Mouse (Mus musculus) neural tube, embryonic 13.5 days (tissue): ENCODE measurements around the gene Olfr5. TPM values are rescaled to one million over a fixed set of nuclear protein-coding genes. Genes with fewer than 3 reads are reported as not detected.
"Not testable (repeated sequence)": the region's sequence is repeated elsewhere in the genome, so short reads cannot be mapped to it uniquely, and the experiment has no call there.

Source experiments
- ATAC-seq: fragments of 200-750 bp; cut with Nextera tagmentation; 2 replicates; pipeline ENCODE4 v1.8.0; 2017; ENCODE audit warnings: low read depth, mild to moderate bottlenecking, moderate TSS enrichment, moderate library complexity
- H3K27ac ChIP-seq: fragments of 300-500 bp; sonication (generic); replicated peaks from 2 replicates; pipeline ENCODE4 v1.5.1; 2015; ENCODE audit warnings: moderate library complexity, mild to moderate bottlenecking, inconsistent platforms
- H3K27me3 ChIP-seq: fragments of 300-500 bp; sonication (generic); 2 replicates; pipeline ENCODE4 v1.6.1; 2015; ENCODE audit warnings: mild to moderate bottlenecking, inconsistent platforms
- H3K36me3 ChIP-seq: fragments of 300-500 bp; sonication (generic); 2 replicates; pipeline ENCODE4 v1.6.1; 2015; ENCODE audit warnings: mild to moderate bottlenecking, inconsistent platforms
- H3K4me1 ChIP-seq: fragments of 300-500 bp; sonication (generic); replicated peaks from 2 replicates; pipeline ENCODE4 v1.6.1; 2015; ENCODE audit warnings: inconsistent platforms
- H3K4me2 ChIP-seq: fragments of 300-500 bp; sonication (generic); 2 replicates; pipeline ENCODE4 v1.6.1; 2015; ENCODE audit warnings: inconsistent platforms, mild to moderate bottlenecking, moderate library complexity
- H3K4me3 ChIP-seq: fragments of 300-500 bp; sonication (generic); 2 replicates; pipeline ENCODE4 v1.5.1; 2015; ENCODE audit warnings: mild to moderate bottlenecking, inconsistent platforms
- H3K9ac ChIP-seq: fragments of 300-500 bp; sonication (generic); 2 replicates; pipeline ENCODE4 v1.6.1; 2015; ENCODE audit warnings: moderate library complexity, mild to moderate bottlenecking, inconsistent platforms
- H3K9me3 ChIP-seq: fragments of 300-500 bp; sonication (generic); 2 replicates; pipeline ENCODE4 v1.6.1; 2016; ENCODE audit warnings: inconsistent platforms
- WGBS: fragments of 180-500 bp; shearing (Covaris S2); methylation state at CpG from one replicate; pipeline ENCODE4 v1.1.7; 2015; 5-methylcytosine and 5-hydroxymethylcytosine counted together
- polyA plus RNA-seq: library from polyadenylated mRNA; unstranded; fragments of >200 nt; fragmentation: Nextera tagmentation; extraction: Ambion mirVana; gene quantifications from 2 replicates; pipeline ENCODE4 v1.2.1, GENCODE M21; 2015

Olfr5 gene
- not detected in 2 replicates for polyA plus RNA-seq

DNA sequence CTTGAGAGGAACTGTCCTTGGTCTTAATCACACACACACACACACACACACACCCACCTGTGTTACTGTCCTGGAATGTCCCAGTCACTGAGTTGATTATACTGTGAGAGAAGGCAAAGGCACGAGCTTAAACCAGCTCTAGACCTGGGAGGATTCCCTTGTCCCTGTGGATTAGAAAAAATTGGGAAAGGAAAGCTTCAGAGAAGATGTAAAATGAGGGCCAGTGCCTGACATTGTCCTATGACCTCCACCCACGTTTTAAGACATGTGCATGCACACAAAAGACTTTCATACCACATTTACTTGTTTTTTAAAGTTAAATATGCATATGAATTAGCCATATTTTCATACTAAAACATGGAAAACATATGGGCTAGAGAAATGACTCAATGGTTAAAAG lies at the start of gene Olfr5:
Gene Olfr5, minus strand, starts transcription at position 101 of the 400 bp plus-strand sequence.
- no peak within 1 kb of the TSS for H3K27ac ChIP-seq
- 40% methylated on average over 2 of the region's 2 CpGs for WGBS
- no peak within 1 kb of the TSS for H3K4me2 ChIP-seq
- ATAC-seq = no peak
- H3K4me1 ChIP-seq = no peaks in the 10 kb centered on the region
- 0 out of 2 replicates have a peak, but pooled peaks cover 3% of the 10 kb centered on the region for H3K9me3 ChIP-seq
- no peaks in the 10 kb centered on the region for H3K27me3 ChIP-seq
- no peak within 1 kb of the TSS for H3K9ac ChIP-seq
- no peak within 1 kb of the TSS for H3K4me3 ChIP-seq
- H3K36me3 ChIP-seq = no peaks in the 10 kb centered on the region

DNA sequence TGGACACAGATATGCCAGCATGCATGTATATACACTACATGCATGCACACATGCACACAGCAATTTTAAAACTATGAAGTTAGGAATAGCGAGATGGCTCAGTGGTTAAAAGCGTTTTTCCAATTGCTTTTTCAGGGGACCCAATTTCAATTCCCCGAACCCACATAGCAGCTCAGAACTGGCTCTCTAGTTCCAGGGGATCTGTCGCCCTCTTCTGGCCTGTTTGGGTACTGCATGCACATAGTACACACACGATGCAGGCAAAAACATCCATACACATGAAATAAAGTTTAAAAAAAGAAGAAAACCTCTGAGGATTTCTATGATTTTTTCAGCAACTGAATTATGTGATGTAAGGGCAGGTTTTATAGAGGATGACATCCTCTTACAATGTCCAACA lies 39.4 kb upstream of the Olfr5 start:
- Histone ChIP-seq H3K9me3 (0 out of 2 replicates have a peak, but pooled peaks cover 4% of the 10 kb centered on the region), H3K27ac (no peak overlapping the region), H3K4me1 (no peaks in the 10 kb centered on the region), H3K9ac (no peak overlapping the region), H3K27me3 (no peaks in the 10 kb centered on the region), H3K4me3 (no peak overlapping the region), H3K4me2 (no peak overlapping the region), H3K36me3 (no peaks in the 10 kb centered on the region)
- 61% methylated on average over 5 of the region's 5 CpGs for WGBS
- ATAC-seq = no peak

DNA sequence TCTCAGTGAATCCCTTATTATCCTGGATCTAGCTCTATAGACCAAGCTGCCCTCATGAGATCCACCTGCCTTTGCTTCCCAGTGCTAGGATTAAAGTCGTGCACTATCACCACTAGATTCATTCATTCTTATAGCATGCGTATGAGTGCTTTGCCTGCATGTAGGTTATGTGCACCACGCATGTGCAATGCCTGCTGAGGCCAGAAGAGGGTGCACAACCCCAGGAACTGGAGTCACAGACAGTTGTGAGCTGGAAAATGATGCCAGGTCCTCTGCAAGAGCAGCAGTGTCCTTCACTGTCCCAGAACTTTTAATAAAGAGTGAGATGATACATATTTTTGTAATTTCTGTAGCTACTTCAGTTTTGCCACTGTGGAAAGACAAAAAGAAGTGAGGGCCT lies 38.3 kb upstream of the Olfr5 start:
- Histone ChIP-seq H3K9me3 (0 out of 2 replicates have a peak, but pooled peaks cover 4% of the 10 kb centered on the region), H3K27me3 (no peaks in the 10 kb centered on the region), H3K4me2 (no peak overlapping the region), H3K4me1 (no peaks in the 10 kb centered on the region), H3K9ac (no peak overlapping the region), H3K36me3 (no peaks in the 10 kb centered on the region), H3K4me3 (no peak overlapping the region), H3K27ac (no peak overlapping the region)
- no peak for ATAC-seq
- WGBS = 58% methylated on average over 3 of the region's 3 CpGs

DNA sequence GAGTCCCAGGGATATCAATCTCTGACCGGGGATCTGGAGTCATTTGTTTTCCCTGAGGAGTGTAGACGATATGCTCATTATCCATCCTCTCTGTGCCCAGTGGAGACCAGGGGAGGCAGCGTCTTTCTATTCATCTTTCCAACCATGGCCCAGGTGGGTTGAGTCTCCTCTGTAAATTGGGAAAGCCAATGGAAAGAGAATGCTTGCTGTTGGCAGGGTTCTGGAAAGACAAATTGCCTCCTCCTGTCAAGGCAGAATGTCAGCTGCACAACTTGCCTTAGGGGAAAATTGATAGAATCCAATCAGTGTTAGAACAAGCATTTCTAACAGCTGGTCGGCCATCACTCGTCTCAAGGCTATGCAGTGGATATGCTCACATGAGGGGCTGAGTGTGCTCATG lies 36.1 kb upstream of the Olfr5 start, which contains the start of gene Olfr1349:
Gene Olfr1349, minus strand, starts transcription at position 101 of the 400 bp plus-strand sequence.
- Histone ChIP-seq H3K9me3 (0 out of 2 replicates have a peak, but pooled peaks cover 4% of the 10 kb centered on the region), H3K4me2 (no peak within 1 kb of the TSS), H3K4me1 (no peaks in the 10 kb centered on the region), H3K9ac (no peak within 1 kb of the TSS), H3K36me3 (no peaks in the 10 kb centered on the region), H3K27me3 (no peaks in the 10 kb centered on the region), H3K4me3 (no peak within 1 kb of the TSS), H3K27ac (no peak within 1 kb of the TSS)
- WGBS = 80% methylated on average over 5 of the region's 5 CpGs
- ATAC-seq = no peak

DNA sequence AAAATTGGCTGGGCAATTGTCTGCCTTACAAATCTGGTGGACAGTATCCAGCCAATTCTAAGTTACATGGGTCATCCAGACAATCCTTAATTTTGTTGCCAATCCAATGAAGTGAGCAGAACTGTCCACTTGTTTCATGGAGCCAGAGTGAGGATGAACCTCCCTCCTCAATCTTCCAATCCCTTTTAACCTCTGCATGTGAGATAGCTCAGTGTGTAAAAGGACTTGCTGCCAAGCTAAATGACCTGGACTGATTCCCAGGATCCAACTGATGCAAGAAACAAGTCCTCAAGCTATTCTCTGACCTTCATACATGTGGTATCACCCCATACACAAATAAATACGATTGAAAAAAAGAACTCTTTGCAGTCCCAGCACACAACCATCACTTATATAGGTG lies 34.9 kb upstream of the Olfr5 start:
- H3K9ac ChIP-seq = no peak overlapping the region

DNA sequence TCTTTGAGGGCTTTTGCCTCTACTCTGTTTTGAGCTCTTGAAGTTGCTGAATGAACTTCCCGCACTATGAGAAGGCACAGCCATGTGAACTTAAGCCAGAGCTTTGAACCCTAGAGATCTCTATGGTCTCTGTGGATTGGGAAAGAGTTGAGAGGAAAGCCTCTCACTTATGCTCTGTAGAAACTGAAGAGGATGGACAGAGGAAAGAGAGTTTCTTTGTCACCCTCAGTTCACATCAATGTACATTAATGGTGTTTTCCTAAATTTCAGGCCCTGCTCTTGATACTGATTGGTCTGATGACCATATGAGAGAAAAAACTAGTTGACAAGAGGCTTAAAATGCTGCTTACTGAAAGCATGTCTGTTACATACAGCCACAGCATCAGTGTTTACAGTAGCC lies 21.9 kb upstream of the Olfr5 start, which contains the start of gene Olfr1348:
Gene Olfr1348, minus strand, starts transcription at position 101 of the 400 bp plus-strand sequence.
- no peak for ATAC-seq
- H3K4me1 ChIP-seq = no peaks in the 10 kb centered on the region
- no peak within 1 kb of the TSS for H3K9ac ChIP-seq
- H3K4me2 ChIP-seq = no peak within 1 kb of the TSS
- no peak within 1 kb of the TSS for H3K4me3 ChIP-seq
- no peaks in the 10 kb centered on the region for H3K27me3 ChIP-seq
- no peaks in the 10 kb centered on the region for H3K36me3 ChIP-seq
- 94% methylated on average over 1 of the region's 1 CpGs for WGBS
- H3K9me3 ChIP-seq = no peaks in the 10 kb centered on the region
- H3K27ac ChIP-seq = no peak within 1 kb of the TSS

More for the DNA sequence above, 34.9 kb upstream of the Olfr5 start:
- H3K36me3 ChIP-seq = no peaks in the 10 kb centered on the region
- no peaks in the 10 kb centered on the region for H3K4me1 ChIP-seq
- WGBS = 46% methylated on average over 1 of the region's 1 CpGs
- H3K4me2 ChIP-seq = no peak overlapping the region
- no peak for ATAC-seq
- no peak overlapping the region for H3K27ac ChIP-seq
- no peak overlapping the region for H3K4me3 ChIP-seq
- H3K9me3 ChIP-seq = 0 out of 2 replicates have a peak, but pooled peaks cover 2% of the 10 kb centered on the region
- no peaks in the 10 kb centered on the region for H3K27me3 ChIP-seq

DNA sequence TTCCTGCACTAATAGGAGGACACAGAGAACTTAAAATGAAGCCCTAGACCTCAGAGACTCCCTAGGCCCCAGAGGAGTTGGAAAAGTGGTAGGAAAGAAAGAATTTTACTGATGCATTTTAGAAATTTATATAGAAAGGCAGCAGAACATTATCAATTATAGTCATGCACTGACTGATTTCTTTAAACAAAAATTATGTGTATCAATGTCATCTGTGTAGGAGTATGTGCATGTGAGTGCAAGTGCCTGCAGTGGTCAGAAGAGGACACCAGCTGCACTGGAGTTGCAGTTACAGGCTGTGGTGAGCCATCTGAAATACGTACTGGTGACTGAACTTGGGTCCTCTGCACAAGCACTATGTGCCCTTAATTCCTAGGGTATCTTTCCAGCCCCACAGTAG lies 12.9 kb upstream of the Olfr5 start, which contains the start of gene Olfr1347:
Gene Olfr1347, minus strand, starts transcription at position 101 of the 400 bp plus-strand sequence.
- no peak within 1 kb of the TSS for H3K4me2 ChIP-seq
- WGBS = 64% methylated on average over 1 of the region's 1 CpGs
- no peak within 1 kb of the TSS for H3K4me3 ChIP-seq
- no peaks in the 10 kb centered on the region for H3K27me3 ChIP-seq
- H3K9ac ChIP-seq = no peak within 1 kb of the TSS
- H3K27ac ChIP-seq = no peak within 1 kb of the TSS
- H3K4me1 ChIP-seq = no peaks in the 10 kb centered on the region
- H3K36me3 ChIP-seq = no peaks in the 10 kb centered on the region
- no peaks in the 10 kb centered on the region for H3K9me3 ChIP-seq
- no peak for ATAC-seq

DNA sequence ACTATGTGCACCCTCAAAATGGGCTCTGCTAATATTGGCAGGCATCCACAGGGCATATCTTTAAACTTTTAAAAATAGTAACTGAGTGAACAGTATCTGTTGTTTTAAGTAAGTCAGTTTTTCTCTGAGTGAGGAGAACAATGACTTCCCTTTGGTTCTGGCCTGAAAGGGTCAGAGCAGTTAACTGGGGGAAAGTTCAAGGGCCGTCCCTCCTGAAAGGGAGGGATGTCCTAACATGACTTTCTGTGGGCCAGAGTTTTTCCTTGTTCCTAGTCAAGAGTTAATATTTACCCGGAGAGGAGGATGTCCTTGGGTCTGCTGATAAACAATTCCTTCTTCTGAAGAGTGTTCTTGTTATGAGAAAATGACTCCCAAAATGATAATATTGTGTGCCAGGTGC lies 9.1 kb downstream of the Olfr5 start:
- 83% methylated on average over 2 of the region's 2 CpGs for WGBS

DNA sequence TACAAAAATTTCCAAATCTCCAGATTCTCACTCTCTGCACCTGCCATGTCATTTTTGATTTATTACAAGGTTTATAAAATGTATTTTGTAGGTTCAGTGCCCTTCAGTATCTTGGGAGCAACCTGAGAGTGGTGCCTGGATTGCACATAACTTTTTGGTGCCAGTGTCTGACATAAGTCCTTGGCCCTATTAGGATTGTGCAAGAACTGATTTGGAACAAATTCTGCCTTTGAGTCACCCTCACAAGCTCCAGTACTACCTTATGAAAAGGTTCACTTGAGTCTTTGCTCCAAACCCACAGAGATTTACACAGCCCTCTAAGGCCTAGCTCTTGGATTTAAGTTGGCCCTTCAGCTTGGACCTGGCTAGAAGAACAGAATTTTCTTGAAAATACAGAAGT lies 19.8 kb downstream of the Olfr5 start, which contains the start of gene Olfr1346:
Gene Olfr1346, plus strand, starts transcription at position 151 of the 400 bp plus-strand sequence.
- Histone ChIP-seq H3K27me3 (no peaks in the 10 kb centered on the region), H3K27ac (no peak within 1 kb of the TSS), H3K9ac (no peak within 1 kb of the TSS), H3K4me2 (no peak within 1 kb of the TSS), H3K9me3 (no peaks in the 10 kb centered on the region), H3K36me3 (no peaks in the 10 kb centered on the region), H3K4me1 (no peaks in the 10 kb centered on the region), H3K4me3 (no peak within 1 kb of the TSS)
- ATAC-seq = no peak

More for the DNA sequence above, 9.1 kb downstream of the Olfr5 start:
- H3K4me3 ChIP-seq, H3K27me3 ChIP-seq, H3K4me1 ChIP-seq, H3K36me3 ChIP-seq, H3K9ac ChIP-seq, H3K4me2 ChIP-seq, H3K27ac ChIP-seq, ATAC-seq, H3K9me3 ChIP-seq: not testable (repeated sequence)

DNA sequence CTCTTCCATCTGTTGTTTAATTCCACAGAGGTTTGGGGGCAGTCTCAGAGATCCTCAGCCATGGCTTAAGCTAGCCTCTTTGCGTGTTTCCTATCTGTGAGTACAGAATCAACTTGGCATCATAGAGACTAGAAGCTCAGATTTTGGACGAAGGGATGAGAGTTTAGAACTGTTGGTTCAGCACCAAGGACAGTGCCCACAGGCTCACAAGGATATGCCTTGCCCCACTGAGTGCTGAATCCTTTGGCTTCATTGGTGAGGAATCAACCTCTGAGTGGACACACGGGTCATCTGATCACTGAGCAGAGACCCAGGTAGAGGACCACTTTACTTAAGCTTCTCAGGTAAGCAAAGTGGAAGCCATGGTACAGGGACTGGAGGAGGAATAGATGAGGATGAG lies 30.3 kb downstream of the Olfr5 start:
- Histone ChIP-seq H3K27me3 (no peaks in the 10 kb centered on the region), H3K36me3 (no peaks in the 10 kb centered on the region), H3K27ac (no peak overlapping the region), H3K4me3 (no peak overlapping the region), H3K4me1 (no peaks in the 10 kb centered on the region), H3K9me3 (no peaks in the 10 kb centered on the region), H3K4me2 (no peak overlapping the region), H3K9ac (no peak overlapping the region)
- no peak for ATAC-seq
- WGBS = 47% methylated on average over 3 of the region's 3 CpGs

DNA sequence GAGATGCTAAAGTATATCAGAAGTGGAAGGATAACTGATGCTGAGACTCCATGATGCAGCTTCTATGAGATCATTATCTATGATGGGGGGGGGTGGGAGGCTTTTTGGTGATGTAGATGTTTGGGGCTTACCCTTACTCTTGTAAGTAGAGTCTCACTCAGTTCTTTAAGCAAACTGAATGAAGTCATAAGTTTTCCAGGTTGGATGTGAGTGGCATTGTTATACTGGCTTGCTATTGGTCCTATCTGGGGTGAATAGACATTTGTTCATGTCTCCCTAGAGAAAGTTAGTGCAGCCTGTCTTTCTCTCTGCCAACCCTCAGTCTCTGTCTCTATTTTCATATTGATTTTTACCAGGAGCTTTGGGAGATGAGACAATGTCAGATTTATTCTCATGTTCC lies 30.9 kb downstream of the Olfr5 start, which contains the start of gene Olfr1336:
Gene Olfr1336, plus strand, starts transcription at position 301 of the 400 bp plus-strand sequence.
- H3K4me2 ChIP-seq = no peak within 1 kb of the TSS
- H3K27ac ChIP-seq = no peak within 1 kb of the TSS
- H3K36me3 ChIP-seq = no peaks in the 10 kb centered on the region
- no peaks in the 10 kb centered on the region for H3K4me1 ChIP-seq
- no peak within 1 kb of the TSS for H3K9ac ChIP-seq
- no peak within 1 kb of the TSS for H3K4me3 ChIP-seq
- H3K9me3 ChIP-seq = no peaks in the 10 kb centered on the region
- no peak for ATAC-seq
- no peaks in the 10 kb centered on the region for H3K27me3 ChIP-seq

DNA sequence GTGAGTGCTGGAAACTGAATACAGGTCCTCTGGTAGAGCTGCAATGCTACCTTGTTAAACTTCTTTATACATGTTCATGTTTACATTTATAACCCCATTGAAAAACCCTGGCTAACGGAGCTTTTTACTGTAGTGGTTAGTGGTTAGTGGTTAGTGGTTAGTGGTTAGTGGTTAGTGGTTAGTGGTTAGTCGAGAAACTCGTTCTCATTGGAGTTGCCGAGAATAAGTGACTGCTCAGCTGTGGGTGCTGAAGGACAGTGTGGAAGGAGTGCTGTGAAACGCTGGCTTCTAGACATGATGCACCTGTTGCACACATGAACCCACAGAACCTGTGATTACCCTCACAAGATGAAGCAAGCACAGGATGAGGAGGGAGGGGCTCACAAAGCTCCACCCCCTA lies 39.0 kb downstream of the Olfr5 start:
- H3K9me3 ChIP-seq = 0 out of 2 replicates have a peak, but pooled peaks cover 4% of the 10 kb centered on the region
- ATAC-seq = no peak
- no peaks in the 10 kb centered on the region for H3K36me3 ChIP-seq
- no peak overlapping the region for H3K4me2 ChIP-seq
- H3K4me1 ChIP-seq = no peaks in the 10 kb centered on the region
- no peak overlapping the region for H3K9ac ChIP-seq
- WGBS = 89% methylated on average over 5 of the region's 5 CpGs
- no peaks in the 10 kb centered on the region for H3K27me3 ChIP-seq
- no peak overlapping the region for H3K4me3 ChIP-seq
- no peak overlapping the region for H3K27ac ChIP-seq

DNA sequence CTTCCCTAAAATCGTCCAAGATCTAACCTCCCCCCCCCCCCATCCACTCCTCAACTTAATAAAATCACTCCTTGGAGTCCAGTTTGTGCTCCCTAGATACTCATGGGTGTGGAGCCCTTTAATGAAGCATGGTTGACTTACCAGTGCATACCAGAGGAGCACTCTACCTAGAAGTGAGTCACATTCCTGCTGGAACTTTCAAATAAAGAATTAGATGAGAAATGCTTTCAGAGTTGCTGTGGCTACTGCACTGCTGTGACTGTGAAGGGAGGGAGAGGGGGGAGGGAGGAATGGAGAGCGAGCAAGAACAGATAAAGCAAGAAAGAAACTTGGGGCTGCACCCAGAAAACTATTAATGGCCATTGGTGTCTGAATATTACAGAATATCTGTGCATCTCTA lies 45.6 kb downstream of the Olfr5 start:
- 72% methylated on average over 2 of the region's 2 CpGs for WGBS
- no peaks in the 10 kb centered on the region for H3K4me1 ChIP-seq
- ATAC-seq = no peak
- no peak overlapping the region for H3K27ac ChIP-seq
- no peak overlapping the region for H3K4me2 ChIP-seq
- H3K9ac ChIP-seq = no peak overlapping the region
- no peak overlapping the region for H3K4me3 ChIP-seq
- no peaks in the 10 kb centered on the region for H3K27me3 ChIP-seq
- H3K36me3 ChIP-seq = no peaks in the 10 kb centered on the region
- no peaks in the 10 kb centered on the region for H3K9me3 ChIP-seq
